Mouse (Mus musculus): ENCODE measurements around the gene Sema5b.

The Sema5b gene

GRCm38 (mm10) chr16:35704796-35705195 is 163.9 kb downstream of the Sema5b start:
- DNase-seq (ENCODE audit: low spot score), result no peak

- DNase-seq (ENCODE audit: low spot score), result no peak
These were observed 166.1 kb downstream of the Sema5b start for GRCm38 (mm10) chr16:35707004-35707403.

DNA sequence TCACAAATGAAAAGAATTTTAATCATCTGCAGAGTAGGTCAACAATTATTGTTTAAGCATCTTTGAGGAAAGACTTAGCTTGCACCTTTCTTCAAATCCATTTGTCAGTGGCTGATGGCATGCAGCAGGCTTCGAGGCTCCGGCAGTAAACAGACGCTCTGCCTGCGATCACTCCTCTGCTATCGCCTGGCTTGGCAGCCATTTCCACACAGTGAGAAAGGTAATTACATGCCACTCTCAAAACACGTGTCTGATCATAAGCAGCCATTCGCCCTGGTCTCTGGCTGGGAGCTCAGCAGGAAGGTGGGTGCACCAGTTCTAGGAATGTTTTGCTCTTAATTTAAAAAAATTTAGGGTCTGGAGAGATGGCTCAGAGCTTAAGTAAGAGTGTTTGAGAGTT is 170.1 kb downstream of the Sema5b start:
- DNase-seq (ENCODE audit: low spot score), result no peak

DNA sequence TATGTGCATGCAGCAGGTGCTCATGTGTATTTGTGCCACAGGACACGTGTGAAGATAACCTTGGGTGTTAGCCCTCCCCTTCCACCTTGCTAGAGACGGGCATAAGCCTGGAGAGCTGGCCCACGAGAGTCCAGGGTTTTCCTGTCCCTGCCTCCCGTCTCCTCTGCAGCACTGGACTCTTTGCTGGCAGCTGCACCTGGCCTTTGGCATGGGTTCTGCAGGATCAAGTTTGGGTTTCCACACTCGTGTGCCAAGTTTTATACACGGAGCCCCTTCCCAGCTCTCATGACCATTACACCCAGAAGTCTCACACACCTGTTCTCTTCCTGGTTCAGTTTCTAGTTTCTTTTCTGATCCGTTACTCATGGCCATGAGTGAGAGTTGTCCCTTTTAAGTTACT is 172.7 kb downstream of the Sema5b start:
- DNase-seq (ENCODE audit: low spot score), result no peak

Measured in layer of hippocampus, adult 9-10 months (tissue).